Mouse (Mus musculus) forelimb bud, embryonic 11.5 days (tissue): ENCODE results near the gene Olfr325.

Experiments
- DNase-seq: peaks from one replicate; pipeline ENCODE4 v3.0.0-alpha.2; 2012; ENCODE audit warnings: low read depth, low spot score

Olfr325 gene

GRCm38 (mm10) chr11:58630401-58630800 is 52.9 kb downstream of the Olfr325 start, which contains the start of gene Olfr323:
TSS of gene Olfr323 (minus strand) at chr11:58630501.
- no peak for DNase-seq
